Mouse (Mus musculus) layer of hippocampus, adult 9-11 months (tissue): ENCODE results near the gene Cwc25.
A peak's percentile ranks its signal among the peaks of the same experiment; 100 is the strongest.

Experiments
- DNase-seq: peaks from one replicate; pipeline ENCODE4 v3.0.0; 2022

Cwc25 gene

DNA sequence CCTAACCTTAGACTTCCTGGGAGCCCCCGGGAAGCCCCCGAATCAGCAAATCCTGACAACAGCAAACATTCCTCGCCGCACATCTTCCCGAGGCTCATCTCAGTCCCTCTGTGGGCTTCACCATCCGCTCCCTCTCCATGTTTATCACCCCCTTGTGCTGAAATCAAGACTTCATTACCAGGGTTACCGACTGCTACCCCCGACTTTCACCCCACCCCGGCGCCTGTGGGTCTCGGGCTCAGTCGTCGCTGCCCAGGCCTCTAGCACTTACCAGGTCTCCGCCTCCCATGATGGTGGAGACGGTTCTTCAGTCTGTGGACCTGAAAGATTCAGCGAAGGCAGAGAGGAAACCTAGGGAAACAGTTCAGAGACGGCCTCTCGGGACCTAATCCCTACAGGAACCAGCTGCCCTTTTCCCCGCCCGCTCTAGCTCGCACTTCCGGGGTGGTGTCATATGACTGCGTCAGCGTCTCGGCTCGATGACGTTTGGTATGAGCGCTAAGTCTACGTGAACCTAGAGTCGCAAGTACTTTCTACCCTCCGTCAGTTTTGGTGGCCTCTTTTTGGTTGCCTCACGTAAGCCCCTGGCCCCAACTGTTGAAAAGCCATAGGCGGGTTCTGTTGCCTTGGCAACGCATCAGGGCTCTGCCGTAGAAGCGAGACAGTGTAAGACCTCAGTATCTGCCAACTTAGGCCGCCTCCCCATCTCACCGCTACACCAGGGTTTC lies at the start of gene Cwc25:
Gene Cwc25, minus strand, starts transcription at position 403 of the 728 bp plus-strand sequence.
- DNase-seq = peak; percentile 96

DNA sequence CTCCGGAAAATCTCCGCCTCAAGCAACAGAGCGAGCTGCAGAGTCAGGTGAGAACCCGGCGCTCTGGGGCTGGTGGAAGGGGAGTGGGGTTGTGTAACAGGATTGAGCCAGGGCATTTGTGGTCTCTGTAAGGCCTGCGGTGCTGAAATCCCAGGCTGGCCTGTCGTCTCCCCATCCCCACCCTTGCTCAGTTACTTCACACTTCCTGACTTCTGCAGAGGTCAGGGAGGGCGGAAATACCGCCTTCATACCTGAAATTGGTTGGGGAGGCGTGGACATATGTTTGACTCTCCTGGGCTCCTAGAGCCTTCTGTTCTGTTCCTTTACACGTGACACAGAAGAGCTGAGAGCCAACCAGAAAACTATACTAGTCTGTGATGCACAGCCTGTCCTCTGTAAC lies 49.4 kb upstream of the Cwc25 start:
- no peak for DNase-seq

DNA sequence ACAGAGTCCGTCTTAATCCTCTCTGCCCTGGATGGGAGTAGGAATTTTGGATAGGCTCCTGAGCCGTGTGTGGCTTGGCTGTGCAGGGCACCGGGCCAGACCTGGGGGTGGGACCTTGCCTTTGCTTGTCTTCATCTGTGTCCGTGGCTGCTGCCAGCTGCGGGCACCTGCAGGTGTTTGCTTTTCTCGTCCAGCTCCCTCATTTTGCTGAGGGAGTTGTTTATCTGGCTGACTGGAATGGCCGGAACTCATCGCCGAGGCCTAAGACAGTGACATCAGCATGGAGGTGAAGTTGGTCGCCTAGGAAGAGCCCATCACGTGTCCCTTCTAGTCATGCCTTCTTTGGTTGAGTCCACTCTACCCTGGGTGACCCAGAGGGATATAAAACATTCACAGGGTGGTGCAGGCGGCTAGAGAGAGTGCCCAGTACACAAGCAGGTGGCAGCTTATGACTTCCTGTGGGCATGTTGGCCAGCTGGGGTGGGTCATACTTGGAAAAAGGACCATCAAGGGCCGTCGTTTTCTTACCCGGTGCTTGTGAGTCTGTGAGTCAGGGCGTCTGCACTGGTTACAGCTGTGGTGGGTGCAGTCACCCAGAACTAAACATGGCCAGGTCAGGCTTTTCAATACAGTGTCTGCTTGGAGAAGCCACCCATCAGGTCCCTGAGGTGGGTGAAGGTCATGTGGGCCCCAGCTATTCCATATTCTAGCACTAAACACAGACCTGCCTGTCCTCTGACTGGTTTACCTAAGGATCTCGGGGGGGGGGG lies 47.6 kb upstream of the Cwc25 start:
- no peak for DNase-seq

DNA sequence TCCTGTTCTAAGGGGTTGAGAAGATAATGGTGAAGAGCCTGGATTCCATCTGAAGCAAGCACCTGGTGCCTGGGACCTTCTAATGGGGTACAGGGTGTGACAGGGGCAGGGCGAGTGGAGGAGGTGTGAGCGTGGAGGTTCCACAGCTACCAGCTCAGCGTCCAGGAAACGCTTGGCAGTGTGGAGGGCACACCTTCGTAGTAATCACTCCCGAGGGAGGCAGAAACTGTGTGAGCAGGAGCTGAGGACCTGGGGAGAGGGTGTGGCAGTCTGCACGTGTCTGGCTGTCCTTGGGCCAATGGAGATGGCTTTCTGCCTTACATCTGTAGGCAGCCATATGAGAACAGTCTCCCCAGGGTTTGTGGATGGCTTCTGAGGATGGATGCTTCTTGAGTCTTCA lies 46.7 kb upstream of the Cwc25 start:
- no peak for DNase-seq

DNA sequence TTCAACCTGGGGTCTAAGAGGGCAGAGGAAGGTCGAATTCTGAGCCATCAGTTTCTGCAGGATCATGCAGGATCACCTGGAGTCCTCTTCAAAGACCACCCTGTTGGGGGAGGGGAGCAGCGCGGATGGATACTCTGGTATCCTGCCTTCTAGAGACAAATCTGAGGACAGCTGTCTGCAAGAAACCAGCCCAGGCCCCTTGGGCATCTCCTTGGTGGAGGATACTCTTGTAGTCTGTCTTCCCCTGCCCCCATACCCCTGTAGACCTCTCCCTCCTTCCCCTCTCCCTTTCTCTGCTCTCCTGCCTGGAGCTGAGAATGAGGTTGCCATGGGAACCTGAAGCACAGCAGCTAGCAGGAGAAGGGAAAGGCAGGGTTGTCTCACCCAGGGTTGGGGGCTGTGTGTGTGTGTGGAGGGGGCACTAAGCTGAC lies 46.1 kb upstream of the Cwc25 start:
- DNase-seq = no peak

DNA sequence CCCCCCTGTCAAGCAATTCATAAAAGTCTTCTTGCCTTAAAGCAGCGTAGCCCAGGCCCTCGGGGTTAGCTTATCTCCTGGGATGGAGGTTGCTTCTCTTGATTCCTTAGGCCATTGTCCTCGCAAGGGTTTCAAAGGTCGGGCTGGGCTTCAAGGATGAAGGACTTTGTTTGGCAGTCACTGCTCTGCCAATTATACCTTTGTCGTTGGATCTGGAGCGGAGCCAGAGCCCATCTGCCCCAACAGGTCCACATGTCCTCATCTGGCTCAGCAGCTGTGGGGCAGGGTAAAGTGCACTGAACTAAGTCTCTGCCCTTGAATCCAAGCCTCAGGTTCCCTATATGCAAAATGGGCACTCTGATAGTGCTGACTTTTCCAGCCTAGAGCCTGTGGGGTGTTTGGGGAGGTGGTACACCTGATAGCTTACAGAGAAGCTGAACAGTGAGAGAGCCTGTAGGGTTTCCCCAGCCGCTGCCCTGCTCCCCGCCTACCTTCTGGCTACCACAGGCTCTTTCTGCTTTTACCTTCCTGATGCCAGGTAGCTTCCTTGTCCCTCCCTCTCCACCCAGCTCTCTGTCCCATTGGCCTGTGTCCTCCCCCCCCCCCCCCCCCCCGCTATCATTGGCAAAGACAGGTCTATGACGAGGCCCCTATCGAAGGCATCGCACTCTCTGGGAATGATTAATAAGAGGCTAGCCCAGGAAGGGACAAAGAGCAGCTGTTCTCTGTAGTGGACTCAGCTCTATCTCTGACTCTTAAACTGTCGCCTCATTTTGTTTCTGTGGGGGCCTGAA lies 45.4 kb upstream of the Cwc25 start:
- DNase-seq = no peak

DNA sequence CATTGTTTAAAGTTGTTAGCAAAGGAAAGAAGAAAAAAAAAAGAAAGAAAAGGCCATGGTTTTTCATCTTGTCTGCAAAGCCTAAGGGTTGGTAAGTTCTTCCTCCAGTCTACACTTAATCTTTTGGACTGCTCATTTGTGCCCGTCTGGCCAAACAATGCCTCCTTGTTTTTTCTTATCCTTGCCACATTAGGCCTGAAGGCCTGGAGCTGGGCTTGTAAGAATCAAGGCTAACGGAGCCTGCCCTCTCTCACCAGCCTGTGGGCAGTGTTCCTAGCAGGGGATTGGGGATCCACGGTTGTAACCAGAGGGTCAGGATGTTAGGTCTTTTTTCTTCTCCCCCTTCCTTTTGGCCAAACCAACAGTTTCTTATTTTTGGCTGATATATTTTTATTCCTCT lies 44.6 kb upstream of the Cwc25 start:
- DNase-seq = no peak

DNA sequence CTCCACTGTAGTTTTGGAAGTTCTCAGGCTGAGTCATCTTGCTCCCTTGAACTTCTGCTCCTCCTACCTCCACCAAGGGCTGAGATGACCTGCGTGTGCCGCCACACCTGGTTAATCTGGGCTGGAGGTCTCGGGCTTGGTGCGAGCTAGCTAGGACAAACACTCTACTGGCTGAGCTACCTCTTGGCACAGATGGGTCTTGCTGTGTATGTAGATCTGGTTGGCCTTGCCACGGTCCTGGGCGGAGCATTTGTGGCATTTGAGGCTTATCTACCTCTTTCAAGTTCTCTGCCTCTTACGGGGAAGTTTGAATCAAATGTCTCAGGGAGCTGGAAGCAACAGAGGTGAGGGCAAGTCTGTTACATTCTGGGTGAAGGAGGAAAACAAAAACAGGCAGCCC lies 44.0 kb upstream of the Cwc25 start:
- DNase-seq = no peak

DNA sequence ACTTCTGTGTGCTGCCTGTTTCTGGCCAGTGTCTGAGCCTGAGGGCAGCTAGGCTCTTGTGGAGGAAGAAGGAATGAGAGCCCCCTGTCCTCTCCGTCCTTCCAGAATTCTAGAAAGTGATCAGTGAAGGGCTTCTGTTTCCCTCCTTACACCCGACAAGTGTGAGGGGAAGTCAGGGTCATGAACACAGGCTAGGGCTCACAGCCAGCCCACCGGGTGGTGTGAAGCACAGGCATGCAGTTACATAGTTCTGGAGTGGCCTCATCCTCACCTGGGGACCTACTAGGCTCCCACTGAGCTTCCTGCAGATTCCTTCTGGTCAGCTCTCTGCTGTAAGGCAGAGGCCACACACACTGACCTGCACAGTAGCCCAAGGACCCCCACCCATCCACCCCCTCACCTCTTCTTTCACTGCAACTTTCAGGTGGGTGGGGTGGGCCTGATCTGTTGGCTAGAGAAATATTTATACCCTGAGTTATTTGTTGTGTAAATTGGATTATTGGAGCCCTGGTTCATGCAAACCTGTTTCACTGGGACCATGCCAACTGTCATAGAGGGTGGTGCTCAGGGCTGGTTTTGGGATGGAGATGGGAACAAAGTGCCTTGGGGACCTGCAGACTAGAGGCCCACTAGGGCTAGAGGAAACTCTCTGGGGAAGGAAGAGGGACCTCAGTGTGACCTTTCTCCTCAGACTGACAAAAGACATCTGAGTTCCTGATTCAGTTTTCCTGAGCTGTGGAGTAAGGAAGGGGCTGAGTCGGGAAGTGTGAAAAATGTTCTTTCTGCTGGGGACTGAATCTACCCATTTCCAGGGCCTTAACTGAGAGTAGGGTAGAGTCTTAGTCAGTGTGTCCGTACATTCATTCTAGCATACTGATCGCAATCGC lies 43.1 kb upstream of the Cwc25 start:
- no peak for DNase-seq

DNA sequence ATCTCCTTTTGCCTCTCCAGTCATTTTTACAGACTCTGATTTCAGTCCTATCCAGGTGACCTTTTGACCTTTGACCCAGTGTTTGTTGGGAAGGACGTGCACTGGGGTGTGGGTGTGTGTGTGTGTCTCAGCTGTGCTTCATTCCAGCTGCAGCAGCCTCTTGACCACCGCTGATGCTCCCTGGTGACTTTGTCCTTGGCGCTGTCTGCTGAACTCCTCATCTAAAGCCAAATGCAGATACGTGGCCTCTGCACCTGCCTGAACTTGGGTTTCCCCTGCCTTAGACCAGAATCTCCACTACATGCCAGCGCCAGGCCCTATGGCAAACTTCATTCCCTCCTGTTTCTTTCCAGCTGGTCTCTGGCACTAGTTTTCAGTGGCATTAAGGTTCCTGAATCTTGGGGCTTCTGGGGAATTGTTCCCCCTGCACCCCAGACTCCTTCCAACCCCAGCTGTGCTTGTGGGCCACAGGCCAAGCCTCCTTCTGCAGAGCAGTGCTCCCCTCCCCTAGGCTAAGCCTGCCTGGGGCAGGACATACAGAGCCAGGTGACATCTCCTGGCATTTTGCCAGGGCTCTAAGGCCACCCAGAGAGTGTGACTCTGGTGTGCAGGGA lies 42.4 kb upstream of the Cwc25 start:
- no peak for DNase-seq

DNA sequence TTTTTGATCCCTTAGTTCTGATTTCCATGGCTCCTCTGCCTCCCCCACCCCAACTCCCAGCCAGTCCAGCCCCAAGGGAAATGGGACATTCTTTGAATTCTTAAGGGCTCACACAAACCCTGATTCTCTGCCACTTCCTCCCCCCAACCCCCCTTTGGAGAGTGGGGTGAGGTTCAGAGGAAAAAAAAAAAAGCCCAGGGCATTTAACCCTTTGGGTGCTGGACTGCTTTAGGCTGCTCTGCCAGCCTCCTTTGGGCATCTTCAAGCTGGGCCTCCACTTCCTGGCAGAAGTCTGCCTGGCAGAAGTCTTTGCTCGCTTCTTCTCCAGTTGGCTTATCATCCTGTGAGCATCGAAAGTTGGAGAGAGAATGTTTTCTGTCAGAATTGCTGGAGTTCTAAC lies 41.7 kb upstream of the Cwc25 start:
- no peak for DNase-seq

DNA sequence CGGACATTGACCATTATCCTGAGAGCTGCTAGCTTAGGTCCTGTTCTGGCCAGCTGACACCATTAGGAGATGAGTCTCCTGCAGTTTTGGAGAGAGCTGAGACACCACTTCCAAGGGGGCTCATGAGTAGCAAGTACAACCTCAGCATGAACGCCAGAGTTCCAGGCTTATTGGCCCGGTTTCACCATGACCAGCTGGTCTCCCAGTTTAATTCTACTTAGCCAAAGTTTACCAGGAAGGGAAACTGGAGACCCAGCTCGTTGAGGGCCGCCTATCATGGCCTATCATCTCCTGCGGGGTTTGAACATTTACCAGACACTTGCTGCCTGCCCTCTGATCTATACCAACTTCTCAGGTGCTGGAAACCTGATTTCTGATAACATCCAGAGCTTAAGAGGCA lies 41.3 kb upstream of the Cwc25 start:
- DNase-seq = no peak

DNA sequence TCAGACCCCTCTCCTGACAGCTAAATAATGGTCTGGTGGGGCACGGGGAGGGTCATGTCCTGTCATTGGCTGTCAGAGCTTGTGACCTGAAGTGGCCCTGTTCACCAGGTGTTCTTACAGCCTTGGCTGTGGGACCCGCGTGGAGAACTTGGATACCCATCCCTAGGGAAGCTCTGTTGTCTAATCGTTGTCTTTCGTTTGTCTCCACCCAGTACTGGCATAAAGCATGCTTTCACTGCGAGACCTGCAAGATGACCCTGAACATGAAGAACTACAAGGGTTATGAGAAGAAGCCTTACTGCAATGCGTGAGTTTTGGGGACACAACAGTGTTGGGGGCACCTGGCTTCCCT lies 40.2 kb upstream of the Cwc25 start:
- no peak for DNase-seq

DNA sequence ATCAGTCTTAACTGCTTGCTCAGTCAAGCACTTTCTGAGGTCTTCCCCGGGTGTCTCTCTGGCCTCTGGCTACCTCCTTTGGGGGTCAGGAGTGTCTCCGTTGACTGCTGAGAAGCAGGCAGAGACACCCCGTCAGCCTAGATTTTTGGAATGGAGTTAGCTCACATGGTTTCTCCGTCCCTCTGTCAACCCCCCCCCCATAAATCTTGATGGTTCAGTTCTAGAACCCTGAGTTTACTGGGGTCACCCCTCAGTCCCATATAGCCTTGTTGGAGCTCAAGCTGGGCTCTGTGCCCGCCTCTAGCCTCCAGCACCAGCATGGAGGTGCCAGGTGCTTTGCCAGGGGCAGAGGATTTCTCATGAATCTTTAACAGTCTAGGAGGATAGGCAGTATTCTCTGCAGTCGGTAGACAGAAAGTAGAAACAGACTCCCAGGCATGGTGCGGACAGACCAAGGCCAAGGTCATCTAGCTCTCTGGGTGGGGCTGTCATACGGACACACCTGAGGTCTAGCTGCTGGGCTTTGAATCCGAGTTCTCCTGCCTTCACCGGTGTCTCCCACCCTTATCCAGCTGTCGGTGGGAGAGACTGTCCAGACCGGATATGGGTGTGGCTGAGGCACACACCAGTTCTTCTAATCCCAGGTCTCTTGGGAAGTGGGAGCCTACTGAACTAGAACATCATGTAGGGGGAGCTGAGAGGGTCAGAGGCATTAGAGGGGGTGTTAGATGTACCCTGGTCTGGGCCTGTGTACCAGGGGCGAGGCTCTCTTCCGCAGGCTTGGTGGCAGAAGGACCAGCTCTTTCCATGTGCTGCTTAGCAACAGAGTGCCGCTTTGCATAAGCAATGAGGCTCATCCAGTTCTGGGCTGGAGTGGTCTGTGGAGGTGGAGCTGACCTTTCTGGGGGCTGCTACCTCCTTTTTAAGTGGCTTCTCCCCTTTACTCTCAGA lies 39.6 kb upstream of the Cwc25 start:
- DNase-seq = no peak

DNA sequence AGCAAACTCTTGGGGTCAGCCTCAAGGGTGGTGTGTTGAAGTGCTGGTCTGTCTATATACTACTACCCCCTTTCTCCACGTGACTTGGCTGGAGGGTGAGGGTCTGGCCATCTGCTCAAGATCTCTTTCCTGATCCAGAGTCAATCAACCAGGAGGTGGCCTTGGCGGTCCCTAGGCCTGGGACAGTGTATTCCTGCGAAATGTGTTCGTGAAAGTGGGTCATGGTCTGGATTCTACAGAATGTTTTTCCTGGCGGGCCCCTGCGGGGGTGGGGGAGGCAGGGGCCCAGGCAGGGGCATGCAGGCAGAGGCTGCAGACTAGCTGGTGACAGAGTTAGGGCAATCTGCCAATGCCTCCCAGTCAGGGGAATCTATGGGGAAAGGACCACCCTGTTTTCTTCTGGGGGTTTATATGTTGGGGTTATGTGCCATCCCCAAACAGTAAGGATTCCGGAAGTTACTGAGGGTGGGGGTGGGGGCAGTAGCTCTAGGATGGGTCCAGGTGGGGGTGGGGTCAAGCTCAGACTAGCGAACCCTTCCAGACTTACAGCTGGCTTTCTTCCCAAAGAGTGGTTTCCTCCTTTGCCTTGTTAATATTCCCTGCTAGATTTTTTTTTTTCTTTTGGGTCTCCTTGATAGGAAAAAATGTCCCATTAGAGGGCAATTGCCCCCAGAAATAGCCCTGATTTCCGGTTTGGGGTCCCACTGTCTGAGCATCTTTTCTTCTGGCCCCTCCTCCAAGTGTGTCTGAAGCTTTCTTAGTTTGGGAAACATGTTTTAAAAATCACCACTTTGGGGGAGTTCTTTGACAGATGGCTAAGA lies 38.7 kb upstream of the Cwc25 start:
- no peak for DNase-seq

DNA sequence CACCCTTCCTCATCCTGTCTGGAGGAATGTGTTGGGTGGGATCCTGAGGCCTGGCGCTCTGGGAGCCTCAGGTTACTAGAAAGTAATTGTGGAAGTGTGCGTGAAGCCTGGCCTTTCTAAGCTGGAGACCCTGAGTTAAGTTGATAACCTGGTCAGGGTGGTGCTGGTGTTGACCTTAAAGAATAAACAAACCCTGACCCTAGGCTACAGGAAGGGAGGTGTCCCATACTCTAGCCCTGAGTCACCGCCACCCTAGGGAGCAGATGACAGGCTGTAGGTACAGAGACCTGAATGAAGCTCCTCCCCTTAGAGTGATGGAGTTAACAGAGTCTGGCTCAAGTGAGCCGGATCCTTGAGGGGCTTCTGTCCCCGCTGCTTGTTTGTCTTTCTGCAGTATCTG lies 37.5 kb upstream of the Cwc25 start:
- DNase-seq = no peak

DNA sequence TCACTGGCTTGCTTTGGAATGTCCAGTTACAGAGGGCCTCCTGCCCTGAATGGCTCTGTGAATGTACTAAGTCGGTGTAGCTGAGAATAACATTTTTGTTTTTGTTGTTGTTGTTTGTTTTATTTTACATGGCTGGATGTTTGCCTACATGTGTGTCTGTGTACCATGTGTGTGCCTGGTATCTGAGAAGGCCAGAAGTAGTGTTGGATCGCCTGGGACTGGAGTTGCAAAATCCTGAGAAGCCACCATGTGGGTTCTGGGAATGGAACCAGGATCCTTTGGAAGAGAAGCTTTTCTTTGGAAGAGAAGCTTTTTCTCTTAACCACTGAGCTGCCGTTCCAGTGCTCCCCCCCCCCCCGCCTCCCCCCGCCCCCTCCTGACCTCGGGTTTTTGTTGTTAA lies 36.1 kb upstream of the Cwc25 start:
- DNase-seq = no peak

DNA sequence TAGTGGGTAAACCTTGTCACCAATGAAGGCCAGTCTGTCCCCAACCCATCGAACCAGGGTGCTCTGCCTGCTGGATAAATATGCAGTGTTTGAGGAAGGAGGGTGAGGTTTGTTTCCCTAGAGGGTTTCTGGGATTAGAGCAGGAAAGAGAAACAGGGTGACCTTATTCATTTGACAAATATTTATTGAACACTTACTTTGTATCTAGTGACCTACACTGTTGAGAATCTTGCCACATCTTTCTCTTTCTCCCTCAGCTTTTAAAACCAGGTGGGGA lies 35.8 kb upstream of the Cwc25 start:
- no peak for DNase-seq

DNA sequence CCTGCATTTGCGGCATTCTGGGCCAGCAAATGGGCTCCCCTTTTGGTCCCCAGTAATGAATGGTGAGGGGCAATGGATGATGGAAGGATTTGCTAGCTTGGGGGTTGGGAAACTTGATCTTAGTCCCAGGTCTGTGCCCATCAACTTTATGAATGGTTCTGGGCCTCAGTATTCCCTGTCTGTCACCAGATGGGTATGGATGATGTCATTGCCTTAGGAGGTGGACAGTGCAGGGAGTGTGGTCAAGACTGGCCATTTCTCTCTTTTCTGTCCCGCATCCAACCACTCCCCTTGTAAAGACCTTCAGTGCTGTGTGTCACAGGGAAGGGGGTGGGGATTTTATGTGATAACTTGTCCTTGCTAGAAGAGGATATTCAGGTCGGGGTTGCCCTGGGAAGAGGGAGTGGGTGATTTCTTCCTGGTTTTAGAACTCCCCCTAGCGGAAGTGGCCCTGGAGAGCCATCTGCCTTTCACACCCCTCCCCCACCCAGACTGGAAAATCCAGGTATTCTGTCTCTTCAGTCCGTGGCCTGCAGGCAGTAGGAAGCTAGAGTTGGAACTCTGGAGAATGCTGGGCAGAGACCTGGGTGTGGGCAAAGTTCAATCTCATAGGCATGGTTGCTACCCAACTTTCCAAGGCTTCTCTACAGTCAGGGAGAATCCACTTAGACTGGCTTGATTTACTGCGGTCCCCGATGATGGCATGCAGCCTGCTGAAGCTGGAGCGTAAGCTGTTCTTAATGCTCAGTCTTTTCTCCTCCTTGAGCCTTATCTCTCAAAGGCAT lies 35.2 kb upstream of the Cwc25 start:
- no peak for DNase-seq
